Mouse (Mus musculus): ENCODE data around the gene Sec1.
A peak's percentile ranks its signal among the peaks of the same experiment; 100 is the strongest.

The Sec1 gene

DNA sequence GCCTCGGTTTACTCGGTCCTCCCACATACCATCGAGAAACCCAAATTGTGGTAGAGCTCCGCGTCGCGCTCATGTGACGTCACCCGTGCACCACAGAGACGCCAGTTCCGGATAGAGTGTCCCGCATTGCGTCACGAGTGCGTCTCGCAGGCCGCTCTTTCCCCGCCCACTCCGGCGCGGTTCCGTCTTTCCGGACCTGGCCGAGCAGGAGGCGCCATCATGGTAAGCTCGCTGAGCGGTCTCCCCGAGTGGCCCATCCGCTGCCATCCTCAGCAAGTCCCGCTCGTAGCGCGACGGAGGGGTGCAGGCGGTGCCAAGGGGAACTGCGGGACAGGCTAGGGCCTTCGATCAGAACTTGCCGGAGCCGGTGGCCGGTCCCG, 23.7 kb upstream of the Sec1 start, which contains the start of gene Sphk2:
Gene Sphk2 (minus strand): TSS at position 85 of the 380 bp plus-strand sequence.
- DNase-seq (ENCODE audit: low read depth, low spot score): peak; percentile 97

DNA sequence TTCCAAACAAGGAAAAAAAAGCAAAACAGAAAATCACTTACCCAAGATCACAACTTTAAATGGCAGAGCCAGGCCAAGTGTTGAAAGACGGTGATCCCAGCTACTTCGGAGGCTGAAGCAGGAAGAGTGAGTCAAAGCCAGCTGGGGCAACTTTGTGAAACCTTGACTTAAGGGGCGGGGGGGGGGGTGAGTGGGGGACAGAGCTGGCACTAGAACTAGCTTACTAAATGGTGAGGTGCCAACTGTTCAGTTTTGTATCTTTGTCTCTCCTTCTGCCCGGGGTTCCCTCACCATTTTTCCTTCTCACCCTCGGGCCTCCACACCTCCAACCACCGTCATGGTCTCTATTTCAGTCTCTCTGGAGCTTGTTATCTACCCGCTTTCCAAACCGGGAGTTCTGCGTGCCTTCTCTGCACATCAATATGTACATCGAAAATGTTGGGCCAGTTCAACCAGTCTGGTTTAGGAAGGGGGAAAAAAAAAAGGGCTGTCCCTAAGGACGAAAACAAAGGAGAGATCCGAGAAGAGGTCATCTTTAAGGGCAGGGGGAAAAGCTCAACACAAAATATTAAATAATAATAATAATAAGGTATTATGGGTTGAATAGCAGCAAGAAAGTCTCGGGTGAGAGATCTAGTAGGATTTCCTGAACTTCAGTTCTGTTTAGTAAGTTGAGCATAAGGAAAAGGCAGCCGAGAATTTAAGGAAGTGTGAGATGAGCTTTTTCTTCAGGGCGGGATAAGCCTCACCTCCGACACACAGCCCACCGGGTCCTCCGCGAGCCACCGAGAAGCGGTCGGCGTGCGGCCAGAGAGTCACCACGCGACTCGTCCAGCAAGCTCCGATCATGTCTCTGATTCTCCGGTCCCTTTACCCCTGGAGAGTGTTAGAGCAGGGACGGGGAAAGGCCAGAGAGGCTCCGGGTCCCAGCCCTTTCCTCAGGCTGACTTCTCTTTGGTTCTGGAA, 23.0 kb upstream of the Sec1 start:
- DNase-seq (ENCODE audit: low read depth, low spot score): no peak

DNA sequence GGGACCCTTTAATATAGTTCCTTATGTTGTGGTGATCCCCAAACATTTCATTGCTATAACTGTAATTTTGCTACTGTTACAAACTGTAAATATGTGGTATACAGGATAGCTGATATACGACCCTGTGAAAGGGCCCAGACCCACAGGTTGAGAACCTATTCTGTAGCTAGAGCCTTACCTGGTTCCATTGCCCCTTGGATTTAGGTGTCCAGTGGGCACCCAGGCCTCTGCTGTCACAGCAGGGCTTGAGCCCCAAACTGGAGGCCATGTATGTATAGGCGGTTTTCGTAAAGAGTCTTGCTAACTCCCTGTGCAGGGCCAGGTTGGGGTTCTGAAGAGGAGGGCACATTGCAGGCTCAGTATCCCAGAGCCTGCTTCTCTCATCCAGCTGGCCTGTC, 22.3 kb upstream of the Sec1 start:
- DNase-seq (ENCODE audit: low read depth, low spot score): no peak

DNA sequence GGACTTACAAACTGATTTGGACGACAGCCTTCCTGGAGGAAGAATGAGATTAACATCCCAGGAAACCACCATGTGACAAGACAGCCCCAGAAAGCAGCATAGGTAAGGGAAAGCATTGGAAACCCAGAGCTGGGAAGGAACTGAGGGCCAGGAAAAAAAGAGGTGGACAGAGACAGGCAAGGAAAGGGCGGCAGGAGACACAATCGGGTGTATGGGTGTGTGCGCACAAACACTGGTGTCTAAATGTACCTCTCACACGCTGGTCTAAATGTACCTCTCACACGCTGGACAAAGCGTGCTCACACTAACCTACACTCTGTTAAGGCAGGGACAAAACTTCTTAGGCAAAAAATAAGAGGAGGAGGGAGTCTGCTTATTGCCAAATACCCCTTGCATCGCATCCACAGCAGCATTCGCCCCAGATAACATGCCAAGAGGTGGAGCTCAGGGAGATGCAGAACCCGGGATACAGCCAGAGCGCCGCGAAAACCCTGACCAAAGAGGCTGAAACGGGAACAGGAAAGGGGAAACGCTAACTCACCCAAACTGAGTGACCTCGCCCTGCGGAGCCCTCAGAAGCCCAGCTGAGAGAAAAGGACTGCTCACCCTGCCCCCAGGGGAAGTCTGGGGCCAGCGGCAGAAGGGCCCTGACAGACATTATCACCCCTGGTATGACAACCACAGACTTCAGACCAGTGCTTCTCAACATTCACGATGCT, 21.7 kb upstream of the Sec1 start:
- DNase-seq (ENCODE audit: low read depth, low spot score): no peak

DNA sequence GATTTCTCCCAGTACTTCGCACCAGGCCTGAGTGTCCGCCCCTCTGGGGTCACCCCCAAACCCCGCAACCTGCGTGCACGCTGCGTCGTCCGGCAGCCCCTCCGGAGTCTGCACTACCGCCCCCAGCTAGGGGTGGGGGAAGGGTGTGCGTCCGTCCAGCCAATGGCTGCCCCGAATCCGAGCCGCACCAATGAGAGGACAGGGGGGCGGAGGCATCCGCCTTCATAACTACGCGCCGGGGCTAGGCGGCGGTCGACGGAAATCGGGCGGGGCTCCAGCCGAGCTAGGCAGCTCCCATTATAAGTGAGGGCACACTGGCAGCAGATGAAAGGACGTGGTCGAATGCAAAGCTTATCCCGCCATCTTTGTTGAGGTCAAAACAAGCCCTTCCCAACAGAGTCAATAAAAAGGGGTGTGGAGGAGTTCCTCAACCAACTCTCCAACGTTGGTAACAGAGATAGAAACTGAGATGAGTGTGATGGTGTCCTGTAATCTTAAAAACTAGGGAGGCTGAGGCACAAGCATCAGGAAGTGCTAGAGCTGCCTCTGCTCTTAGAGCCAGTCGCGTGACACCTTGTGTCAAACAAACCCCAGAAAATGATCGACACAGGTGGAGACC, 21.0 kb upstream of the Sec1 start, which contains the start of gene Rpl18:
Gene Rpl18 (plus strand): TSS at position 368 of the 619 bp plus-strand sequence.
- peak; percentile 86 for DNase-seq (ENCODE audit: low read depth, low spot score)

DNA sequence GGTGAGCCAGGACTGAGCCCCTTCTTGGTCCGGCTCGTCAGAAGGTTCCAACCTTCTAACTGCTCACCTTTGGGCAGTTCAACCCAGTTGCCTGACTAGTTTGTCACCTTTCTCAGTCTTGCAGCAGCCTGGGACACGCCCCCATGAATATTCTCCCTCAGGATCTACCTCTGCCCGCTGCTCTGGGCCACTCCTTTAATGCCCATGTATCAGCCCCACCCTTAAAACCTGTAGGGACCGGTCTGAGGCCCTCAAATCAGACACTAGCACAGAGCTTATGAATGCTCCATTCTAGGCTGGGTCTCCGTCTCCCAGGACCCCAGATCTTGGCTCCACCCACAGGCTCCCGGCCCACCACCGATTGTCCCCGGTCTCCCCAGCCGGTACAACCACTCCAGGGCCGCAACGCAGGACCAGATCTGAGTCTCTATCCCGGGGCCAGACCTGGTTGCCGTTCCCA, 20.5 kb upstream of the Sec1 start:
- DNase-seq (ENCODE audit: low read depth, low spot score): no peak

DNA sequence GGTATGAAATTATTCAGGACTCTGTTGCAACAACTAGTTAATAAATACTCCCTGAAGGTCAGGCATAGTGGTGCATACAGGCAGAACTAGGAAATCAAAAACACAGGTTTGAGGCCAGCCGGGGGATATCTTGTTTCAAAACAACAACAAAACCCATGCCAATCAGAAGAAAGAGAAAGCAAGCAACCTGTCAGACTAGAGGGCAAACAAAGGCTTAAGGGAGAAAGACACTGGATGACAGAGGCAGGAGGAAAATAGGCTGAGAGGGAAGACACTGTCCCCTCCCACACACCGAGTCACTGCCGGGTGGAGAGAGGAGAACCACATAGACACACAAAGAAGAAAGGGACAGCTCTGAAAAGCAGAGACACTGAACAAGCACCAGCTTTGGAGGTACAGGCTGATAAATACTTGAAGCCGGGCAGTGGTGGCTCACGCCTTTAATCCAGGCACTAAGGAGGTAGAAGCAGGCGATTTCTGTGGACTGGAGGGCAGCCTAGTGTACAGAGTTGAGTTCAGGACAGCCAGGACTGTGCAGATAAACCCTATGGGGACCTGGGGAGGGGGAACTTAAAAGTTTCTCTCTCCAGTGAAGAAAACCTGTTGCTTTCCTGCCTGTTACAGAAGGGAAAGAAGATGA, 19.8 kb upstream of the Sec1 start:
- DNase-seq (ENCODE audit: low read depth, low spot score): no peak

DNA sequence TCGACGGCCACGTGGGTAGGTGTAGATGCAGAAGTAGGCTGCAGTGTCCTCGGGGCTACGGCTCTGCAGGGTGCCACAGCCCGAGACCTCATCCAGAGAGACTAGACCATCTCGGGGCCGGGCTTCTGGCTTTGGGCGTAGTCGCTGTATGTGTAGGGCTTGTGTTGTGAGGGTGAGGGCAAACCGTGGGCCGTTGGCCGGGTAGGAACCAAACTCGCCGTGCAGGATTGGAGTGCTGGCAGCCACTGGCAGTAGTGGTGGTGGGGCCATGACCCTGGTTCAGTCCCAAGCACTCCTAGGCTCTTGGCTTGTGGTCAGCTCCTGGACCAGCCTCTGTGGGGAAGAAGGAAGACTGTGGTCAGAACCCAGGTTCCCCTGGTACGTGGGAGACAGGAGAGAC, 19.2 kb upstream of the Sec1 start:
- no peak for DNase-seq (ENCODE audit: low read depth, low spot score)

DNA sequence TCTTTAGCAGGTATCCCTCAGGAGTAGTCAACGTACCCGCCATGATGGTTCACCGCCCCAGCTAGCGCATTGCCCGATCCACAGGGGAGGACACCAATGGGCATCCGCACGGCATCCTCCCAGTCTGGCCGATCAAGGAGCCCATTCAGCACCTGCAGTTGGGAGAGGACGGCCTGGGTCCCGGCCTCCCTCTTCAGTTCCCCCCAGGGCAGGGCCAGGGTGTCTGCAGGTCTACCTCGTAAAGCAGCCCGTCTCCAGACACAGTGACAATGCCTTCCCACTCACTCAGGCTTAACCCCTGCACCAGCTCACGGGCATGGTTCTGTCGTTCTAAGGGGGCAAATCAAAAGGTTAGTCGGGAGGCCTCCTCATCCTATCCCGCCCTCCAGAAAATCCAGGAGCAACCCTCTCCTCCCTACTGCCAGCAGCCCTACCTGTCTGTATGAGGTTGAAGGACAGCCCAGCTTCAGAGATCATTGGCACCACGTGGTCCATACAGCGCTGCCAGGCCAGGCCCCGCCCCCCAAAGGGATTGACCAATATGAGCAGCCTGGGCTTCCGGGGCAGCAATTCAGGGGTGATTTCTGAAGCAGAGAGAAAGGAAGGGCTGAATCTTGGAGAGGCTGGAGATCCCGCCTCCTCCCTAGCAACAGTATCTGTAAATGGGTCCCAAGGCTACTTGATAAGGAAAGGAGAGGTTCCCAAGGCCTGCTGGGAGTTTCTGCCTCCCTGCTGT, 18.0 kb upstream of the Sec1 start:
- no peak for DNase-seq (ENCODE audit: low read depth, low spot score)

DNA sequence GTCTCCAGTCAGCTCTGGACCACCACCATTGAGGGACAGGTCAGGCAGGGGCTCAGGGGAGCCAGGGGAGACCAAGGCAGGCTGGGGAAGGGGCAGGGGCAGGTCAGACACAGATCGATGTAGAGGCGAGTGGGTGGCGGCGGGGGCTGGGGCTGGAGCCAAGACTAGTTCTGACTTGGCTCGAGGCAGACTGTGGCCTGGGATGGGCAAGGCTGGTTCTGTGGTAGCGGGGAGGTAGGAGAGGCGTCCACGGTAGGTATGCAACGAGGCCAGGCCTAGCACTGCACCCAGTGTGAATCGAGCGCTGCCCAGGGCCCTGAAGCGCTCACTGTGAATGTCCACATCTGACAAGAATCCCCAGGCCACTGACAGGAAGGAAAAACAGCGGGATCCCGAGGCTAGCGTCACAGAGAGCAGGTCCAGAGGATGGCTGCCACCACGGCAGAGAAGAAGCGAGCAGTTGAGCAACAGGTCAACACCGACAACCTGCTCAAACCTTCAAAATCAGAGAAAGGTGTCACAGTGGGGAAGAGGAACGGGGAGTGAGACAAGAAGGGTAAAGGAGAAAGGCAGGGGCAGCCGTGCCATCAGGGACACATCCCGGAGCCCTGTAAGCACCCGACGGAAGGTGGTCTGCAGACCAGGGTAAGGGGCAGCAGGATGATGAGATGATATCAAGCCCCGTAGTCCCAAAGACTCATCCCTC, 17.3 kb upstream of the Sec1 start:
- no peak for DNase-seq (ENCODE audit: low read depth, low spot score)

DNA sequence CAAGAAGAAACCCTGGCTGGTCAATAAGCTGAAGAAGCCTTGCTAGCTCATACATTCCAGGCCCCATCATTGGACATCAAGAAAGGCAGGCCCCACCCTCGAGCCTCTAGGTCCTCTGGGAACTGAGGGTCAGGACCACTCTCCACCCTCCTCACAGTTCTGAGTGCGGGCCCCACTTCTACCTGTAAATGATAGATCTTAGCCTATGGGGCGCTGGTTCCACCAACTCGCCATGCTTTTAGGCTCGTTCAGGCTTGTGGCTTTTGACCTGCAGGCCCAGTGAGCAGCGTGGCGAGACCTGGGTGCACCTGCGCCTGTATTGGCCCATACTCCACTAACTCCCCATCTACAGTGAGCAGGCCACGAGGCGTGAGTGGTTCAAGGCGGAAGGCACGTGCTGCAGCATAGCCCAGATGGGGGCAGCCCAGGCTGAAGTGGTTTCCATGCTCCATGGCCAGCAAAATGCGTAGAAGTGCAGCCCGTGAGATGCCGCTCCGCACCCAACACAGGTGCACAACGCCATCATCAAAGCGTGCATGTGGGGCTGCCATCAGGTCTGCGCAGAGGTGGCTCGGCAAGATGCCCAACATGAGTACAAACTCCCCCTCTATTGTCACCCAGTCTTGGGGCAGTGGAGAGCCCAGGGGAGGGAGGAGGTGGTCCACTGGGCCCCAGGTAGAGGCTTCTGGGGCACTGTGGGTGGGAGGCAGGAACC, 16.4 kb upstream of the Sec1 start:
- DNase-seq (ENCODE audit: low read depth, low spot score): no peak

DNA sequence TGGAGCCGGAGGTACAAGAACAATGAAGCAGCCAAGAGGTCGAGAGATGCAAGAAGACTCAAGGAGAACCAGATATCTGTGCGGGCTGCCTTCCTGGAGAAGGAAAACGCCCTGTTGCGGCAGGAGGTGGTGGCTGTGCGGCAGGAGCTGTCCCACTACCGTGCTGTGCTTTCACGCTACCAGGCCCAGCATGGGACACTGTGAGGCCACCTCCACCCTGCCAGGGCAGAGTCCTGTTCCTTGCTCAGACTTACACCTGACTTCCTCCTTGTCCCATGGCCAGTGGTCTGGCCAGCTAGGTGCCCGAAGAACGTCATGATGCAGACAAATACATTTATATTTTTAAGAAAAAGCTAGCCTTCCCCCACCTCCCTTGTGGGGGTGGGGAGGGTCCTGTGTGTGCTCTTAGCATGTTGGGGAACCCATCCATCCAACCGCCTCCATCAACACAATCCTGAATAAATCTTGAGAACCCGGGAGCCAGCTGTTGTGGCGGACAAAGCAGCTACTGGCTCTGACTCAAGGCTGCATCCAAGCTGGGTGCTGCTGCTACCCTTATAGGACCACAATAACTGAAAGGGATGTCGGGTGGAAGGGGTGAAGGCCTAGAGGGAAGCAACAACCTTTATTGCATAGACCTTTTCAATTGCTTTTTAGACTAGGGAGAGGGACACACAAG, 15.6 kb upstream of the Sec1 start:
- DNase-seq (ENCODE audit: low read depth, low spot score): no peak

DNA sequence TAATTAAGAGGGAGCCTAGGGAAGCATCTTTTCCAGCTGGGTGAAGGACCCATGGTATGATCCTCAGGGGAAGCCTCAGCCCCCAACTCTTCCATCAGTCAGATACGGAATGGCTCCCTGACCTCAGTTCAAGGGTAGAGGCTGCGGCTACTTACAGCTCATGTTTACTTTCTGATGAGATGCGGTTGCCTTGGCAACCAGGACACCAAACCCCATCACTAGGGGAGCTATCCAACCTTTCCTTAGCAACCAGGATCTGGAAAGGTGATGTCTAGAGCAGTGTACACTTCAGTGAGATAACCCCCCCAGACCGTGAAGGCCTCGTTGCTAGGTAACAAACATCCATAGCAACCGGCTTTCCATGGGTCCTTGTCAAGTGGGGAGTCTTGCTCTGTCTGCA, 14.8 kb upstream of the Sec1 start:
- DNase-seq (ENCODE audit: low read depth, low spot score): no peak

DNA sequence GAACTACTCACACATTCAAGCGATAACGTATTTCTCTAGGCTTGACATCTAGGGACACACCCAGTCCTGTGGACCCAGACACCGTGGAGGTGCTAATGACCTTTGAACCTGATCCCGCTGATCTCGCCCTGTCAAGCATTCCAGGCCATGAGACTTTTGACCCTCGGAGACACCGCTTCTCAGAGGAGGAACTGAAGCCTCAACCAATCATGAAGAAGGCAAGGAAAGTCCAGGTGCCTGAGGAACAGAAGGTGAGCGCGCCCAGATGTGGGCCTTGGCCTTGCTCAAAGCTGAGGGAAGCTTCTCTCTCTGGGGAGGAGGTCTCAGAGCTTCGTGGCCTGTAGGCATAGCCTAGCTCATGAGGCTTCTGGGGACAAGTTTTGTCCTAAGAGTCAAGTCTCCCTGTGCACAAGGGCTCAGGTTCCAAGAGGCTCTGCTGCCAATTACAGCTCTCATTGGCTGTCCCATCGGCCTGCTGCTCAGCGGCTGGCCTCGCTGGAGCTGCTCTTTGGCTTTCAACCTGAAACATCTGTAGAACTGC, 14.1 kb upstream of the Sec1 start:
- no peak for DNase-seq (ENCODE audit: low read depth, low spot score)

DNA sequence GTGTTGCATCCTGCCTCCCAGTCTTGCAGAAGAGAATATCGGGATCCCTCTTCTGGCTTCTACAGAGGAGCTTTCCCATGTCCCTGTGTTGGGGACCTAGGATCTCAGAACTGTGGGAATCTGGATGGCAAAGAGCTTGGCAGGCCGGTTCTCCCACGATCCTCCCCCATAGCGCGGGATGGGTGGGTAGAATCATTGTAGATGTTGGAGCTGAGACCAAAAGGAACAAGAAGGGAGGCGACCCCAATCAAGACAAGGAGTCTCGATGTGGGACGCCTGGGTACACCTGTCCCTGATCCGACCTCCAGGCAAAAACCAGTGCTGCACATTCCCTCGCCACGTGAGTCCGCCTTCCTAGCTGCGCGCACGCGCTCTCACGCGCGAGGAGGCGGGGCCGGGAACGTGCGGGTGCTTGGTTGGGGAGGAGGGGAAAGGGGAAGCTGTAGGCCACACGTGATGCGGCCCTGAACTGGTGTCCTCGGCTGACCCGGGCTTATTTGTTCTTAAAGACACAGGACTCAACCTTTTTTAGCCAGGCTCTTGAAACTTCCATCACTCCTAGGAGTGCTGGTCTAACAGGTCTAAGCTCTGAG, 13.3 kb upstream of the Sec1 start:
- DNase-seq (ENCODE audit: low read depth, low spot score): peak; percentile 93

DNA sequence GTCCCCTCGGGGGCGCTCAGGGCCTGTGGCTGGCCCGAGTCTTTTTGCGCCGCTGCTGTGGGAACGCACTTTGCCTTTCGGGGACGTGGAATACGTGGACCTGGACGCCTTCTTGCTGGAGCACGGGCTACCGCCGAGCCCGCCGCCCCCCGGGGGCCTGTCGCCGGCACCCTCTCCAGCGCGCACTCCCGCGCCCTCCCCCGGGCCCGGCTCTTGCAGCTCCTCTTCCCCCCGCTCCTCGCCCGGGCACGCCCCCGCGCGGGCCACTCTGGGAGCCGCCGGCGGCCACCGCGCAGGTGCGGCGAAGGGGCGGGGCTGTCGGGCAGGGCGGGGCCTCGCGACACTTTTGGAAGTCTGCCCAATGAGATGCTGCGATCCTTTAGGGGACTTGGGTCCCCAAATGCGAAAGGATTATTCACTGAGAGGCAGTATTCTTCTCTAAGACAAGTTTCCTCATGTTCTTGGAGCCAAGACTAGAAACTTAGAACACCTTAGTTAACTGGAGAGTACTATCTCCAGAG, 12.6 kb upstream of the Sec1 start:
- DNase-seq (ENCODE audit: low read depth, low spot score): peak; percentile 73

DNA sequence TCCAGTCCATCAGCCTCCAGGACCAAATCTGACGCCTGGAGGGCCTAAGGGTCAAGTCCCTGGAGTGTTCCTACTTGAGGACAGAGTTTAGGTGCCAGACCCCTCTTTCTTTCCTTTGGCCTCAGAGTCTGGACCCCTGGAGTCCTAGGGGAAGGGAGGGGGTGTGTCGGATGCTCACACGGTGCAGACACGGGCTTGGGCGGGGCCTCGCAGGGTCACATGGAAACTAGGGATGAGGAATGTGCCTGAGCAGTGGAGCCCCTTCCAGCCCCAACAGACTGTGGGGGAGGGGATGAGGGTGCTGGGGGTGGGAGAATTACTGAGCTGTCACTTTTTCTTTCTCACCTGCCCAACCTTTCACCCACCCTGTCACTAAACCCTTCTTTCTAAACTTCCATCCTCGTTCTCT, 11.7 kb upstream of the Sec1 start:
- peak; percentile 65 for DNase-seq (ENCODE audit: low read depth, low spot score)

DNA sequence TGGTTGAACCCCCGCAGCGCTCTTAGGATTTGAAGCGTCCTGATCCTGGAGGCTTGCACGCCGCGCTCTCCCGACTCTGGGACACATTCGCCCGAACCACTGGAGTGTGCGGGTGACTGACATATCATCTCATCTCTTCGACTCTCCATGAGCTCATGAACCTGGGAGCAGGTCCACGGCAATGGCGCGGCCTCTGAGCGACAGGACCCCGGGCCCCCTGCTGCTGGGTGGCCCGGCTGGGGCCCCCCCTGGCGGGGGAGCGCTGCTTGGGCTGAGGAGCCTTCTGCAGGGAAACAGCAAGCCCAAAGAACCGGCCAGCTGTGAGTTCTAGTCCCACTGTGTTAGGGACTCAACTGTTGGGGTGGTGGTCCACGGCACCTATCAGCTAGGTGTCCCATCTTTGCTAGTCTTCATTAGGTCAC, 11.3 kb upstream of the Sec1 start:
- DNase-seq (ENCODE audit: low read depth, low spot score): no peak
